Mouse (Mus musculus) liver, embryonic 15.5 days (tissue): ENCODE measurements around the gene Ucn2. TPM values are rescaled to one million over a fixed set of nuclear protein-coding genes. Genes with fewer than 3 reads are reported as not detected.

ENCODE experiments used
- ATAC-seq: fragments of 200-750 bp; cut with Nextera tagmentation; 2 replicates; pipeline ENCODE4 v1.8.0; 2017; ENCODE audit warnings: moderate number of reproducible peaks, mild to moderate bottlenecking, moderate library complexity; ENCODE audit not compliant: insufficient read depth
- H3K27ac ChIP-seq: fragments of 300-500 bp; sonication (generic); replicated peaks from 2 replicates; pipeline ENCODE4 v1.5.1; 2015; ENCODE audit warnings: mild to moderate bottlenecking, inconsistent platforms
- H3K27me3 ChIP-seq: fragments of 300-500 bp; sonication (generic); 2 replicates; pipeline ENCODE4 v1.6.1; 2015; ENCODE audit warnings: mild to moderate bottlenecking, inconsistent platforms
- H3K36me3 ChIP-seq: fragments of 300-500 bp; sonication (generic); replicated peaks from 2 replicates; pipeline ENCODE4 v1.6.1; 2015; ENCODE audit warnings: moderate library complexity, mild to moderate bottlenecking, inconsistent platforms
- H3K4me1 ChIP-seq: fragments of 300-500 bp; sonication (generic); replicated peaks from 2 replicates; pipeline ENCODE4 v1.6.1; 2015; ENCODE audit warnings: inconsistent platforms
- H3K4me2 ChIP-seq: fragments of 300-500 bp; sonication (generic); 2 replicates; pipeline ENCODE4 v1.6.1; 2015; ENCODE audit warnings: moderate library complexity, mild to moderate bottlenecking, inconsistent platforms
- H3K4me3 ChIP-seq: fragments of 300-500 bp; sonication (generic); replicated peaks from 2 replicates; pipeline ENCODE4 v1.5.1; 2015; ENCODE audit warnings: mild to moderate bottlenecking, inconsistent platforms
- H3K9ac ChIP-seq: fragments of 300-500 bp; sonication (generic); 2 replicates; pipeline ENCODE4 v1.6.1; 2015; ENCODE audit warnings: moderate library complexity, mild to moderate bottlenecking, inconsistent platforms
- H3K9me3 ChIP-seq: fragments of 300-500 bp; sonication (generic); replicated peaks from 2 replicates; pipeline ENCODE4 v1.6.1; 2016; ENCODE audit warnings: inconsistent platforms
- WGBS: fragments of 180-500 bp; shearing (Covaris S2); methylation state at CpG from one replicate; pipeline ENCODE4 v1.1.7; 2015; ENCODE audit warnings: mixed read lengths; ENCODE audit not compliant: insufficient replicate concordance; 5-methylcytosine and 5-hydroxymethylcytosine counted together
- polyA plus RNA-seq: library from polyadenylated mRNA; unstranded; fragments of >200 nt; fragmentation: Nextera tagmentation; extraction: Ambion mirVana; gene quantifications from 2 replicates; pipeline ENCODE4 v1.2.1, GENCODE M21; 2015

The Ucn2 gene
- polyA plus RNA-seq, 1 experiment from 2014 or later, result 0.07 TPM

- no peak for ATAC-seq
These were observed 21.5 kb upstream of the Ucn2 start for GRCm38 (mm10) chr9:108964338-108964737.

GRCm38 (mm10) chr9:108970623-108971022 lies 15.2 kb upstream of the Ucn2 start:
- Histone ChIP-seq H3K9me3 (no peaks in the 10 kb centered on the region), H3K9ac (no peak overlapping the region), H3K4me3 (no peak overlapping the region), H3K27me3 (no peaks in the 10 kb centered on the region), H3K4me1 (no peaks in the 10 kb centered on the region), H3K36me3 (no peaks in the 10 kb centered on the region), H3K27ac (no peak overlapping the region), H3K4me2 (no peak overlapping the region)
- ATAC-seq, result no peak
- WGBS, result 55% methylated on average over 8 of the region's 8 CpGs

More at GRCm38 (mm10) chr9:108964338-108964737, 21.5 kb upstream of the Ucn2 start:
- H3K4me3 ChIP-seq, result no peak overlapping the region
- H3K27me3 ChIP-seq, result no peaks in the 10 kb centered on the region
- no peak overlapping the region for H3K27ac ChIP-seq
- WGBS, result 29% methylated on average over 6 of the region's 6 CpGs
- H3K9ac ChIP-seq, result no peak overlapping the region
- H3K36me3 ChIP-seq, result no peaks in the 10 kb centered on the region
- no peaks in the 10 kb centered on the region for H3K9me3 ChIP-seq
- H3K4me2 ChIP-seq, result no peak overlapping the region
- H3K4me1 ChIP-seq, result no peaks in the 10 kb centered on the region

GRCm38 (mm10) chr9:108976483-108976882 lies 9.3 kb upstream of the Ucn2 start:
- Histone ChIP-seq H3K9ac (no peak overlapping the region), H3K4me2 (no peak overlapping the region), H3K4me3 (no peak overlapping the region), H3K36me3 (no peaks in the 10 kb centered on the region), H3K27ac (no peak overlapping the region), H3K4me1 (no peaks in the 10 kb centered on the region), H3K27me3 (peaks cover 3% of the 10 kb centered on the region; the same call in 1 of the 2 replicates), H3K9me3 (no peaks in the 10 kb centered on the region)
- ATAC-seq, result no peak
- 54% methylated on average over 9 of the region's 9 CpGs for WGBS

DNA sequence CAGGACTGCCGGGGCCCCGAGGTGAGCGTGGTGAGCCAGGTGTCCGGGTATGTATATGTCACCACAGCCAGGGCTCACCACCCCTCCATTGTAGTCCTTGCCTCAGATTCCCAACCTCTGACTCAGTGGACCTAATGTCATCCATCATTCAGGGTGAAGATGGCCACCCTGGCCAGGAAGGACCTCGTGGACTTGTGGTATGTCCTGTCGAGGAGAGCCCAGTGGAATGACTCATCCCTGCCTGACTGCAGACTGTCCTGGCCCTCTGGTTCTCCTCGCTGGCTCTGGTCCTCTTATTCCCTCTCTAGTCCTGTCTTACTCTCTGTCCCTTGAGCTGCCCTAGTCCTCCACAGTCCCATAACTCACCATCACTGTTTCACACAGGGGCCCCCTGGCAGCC lies 7.8 kb upstream of the Ucn2 start:
- Histone ChIP-seq H3K9ac (no peak overlapping the region), H3K27ac (no peak overlapping the region), H3K4me3 (no peak overlapping the region), H3K4me1 (peaks cover 5% of the 10 kb centered on the region), H3K4me2 (no peak overlapping the region), H3K9me3 (no peaks in the 10 kb centered on the region), H3K27me3 (peaks cover 4% of the 10 kb centered on the region; the same call in 1 of the 2 replicates), H3K36me3 (no peaks in the 10 kb centered on the region)
- no peak for ATAC-seq
- 59% methylated on average over 7 of the region's 7 CpGs for WGBS

DNA sequence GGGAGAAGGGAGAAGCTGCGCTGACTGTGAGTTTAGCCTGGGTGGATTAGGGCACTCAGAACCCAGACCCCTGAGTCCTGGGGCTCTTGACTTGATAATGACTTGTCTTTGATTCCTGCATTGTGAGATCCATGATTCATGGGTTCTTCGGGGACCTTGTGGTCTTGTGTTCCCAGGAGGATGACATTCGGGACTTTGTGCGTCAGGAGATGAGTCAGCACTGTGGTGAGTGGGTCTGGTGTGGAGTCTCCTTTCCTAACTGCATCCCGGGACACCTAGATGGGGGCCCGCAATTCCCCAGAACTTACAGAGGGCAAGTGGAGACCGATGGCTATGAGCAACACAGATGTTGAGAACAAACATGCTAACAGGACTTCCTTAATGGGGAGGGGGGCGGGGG lies 3.3 kb upstream of the Ucn2 start:
- Histone ChIP-seq H3K36me3 (no peaks in the 10 kb centered on the region), H3K4me2 (peak overlapping the region; percentile 50; the same call in 1 of the 2 replicates), H3K4me1 (peaks cover 15% of the 10 kb centered on the region), H3K9ac (no peak overlapping the region), H3K9me3 (no peaks in the 10 kb centered on the region), H3K4me3 (no peak overlapping the region), H3K27ac (no peak overlapping the region), H3K27me3 (peaks cover 4% of the 10 kb centered on the region)
- ATAC-seq, result no peak
- WGBS, result 59% methylated on average over 8 of the region's 8 CpGs

- Histone ChIP-seq H3K27me3 (peaks cover 4% of the 10 kb centered on the region), H3K36me3 (no peaks in the 10 kb centered on the region), H3K27ac (no peak overlapping the region), H3K9ac (no peak overlapping the region), H3K4me3 (peak overlapping the region; percentile 8; the same call in 1 of the 2 replicates), H3K4me2 (peak overlapping the region; percentile 50), H3K4me1 (peaks cover 22% of the 10 kb centered on the region), H3K9me3 (no peaks in the 10 kb centered on the region)
- WGBS, result 19% methylated on average over 9 of the region's 9 CpGs
- ATAC-seq, result peak; percentile 69
These were observed 2.6 kb upstream of the Ucn2 start for GRCm38 (mm10) chr9:108983209-108983608.

- H3K4me3 ChIP-seq, result no peak overlapping the region
- no peaks in the 10 kb centered on the region; the same call in 1 of the 2 replicates for H3K27me3 ChIP-seq
- H3K4me1 ChIP-seq, result peaks cover 59% of the 10 kb centered on the region
- H3K27ac ChIP-seq, result no peak overlapping the region
- peak overlapping the region; percentile 8; the same call in 1 of the 2 replicates for H3K4me2 ChIP-seq
- no peaks in the 10 kb centered on the region for H3K9me3 ChIP-seq
- H3K9ac ChIP-seq, result no peak overlapping the region
- 24% methylated on average over 15 of the region's 15 CpGs for WGBS
- ATAC-seq, result no peak
- H3K36me3 ChIP-seq, result no peaks in the 10 kb centered on the region
These were observed 2.0 kb downstream of the Ucn2 start for GRCm38 (mm10) chr9:108987704-108988350.

DNA sequence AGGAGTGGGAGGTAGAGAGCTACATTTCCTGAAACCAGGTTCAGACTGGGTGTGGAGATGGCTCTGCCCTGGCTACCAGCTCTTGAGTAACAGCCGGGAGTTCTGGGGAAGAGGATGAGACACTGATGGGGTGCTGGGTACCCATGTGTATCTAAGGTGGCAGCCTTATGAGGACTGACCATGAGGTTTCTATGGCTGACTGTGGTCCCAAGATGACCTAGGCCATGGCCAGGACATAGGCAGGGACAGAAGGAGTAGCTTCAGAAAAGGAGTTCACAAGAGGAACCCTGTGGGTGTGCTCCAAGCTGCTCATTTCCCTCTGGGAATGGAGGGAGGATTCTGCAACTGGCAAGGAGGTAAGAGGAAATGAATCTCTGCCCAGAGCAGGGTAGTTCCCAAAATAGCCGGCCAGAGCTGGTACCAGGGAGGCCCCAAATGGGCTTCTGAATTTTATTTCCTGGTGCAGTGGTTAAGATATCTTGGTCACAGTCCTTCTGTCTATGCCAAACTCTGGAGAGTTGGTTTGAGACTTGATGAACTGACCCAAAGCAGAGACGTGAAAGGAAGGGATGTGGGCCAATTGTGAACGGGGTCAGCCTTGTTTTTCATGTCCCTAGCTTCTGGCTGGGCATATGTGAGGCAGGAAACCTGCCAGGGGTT lies 4.1 kb downstream of the Ucn2 start:
- Histone ChIP-seq H3K4me3 (no peak overlapping the region), H3K4me1 (peaks cover 60% of the 10 kb centered on the region), H3K27me3 (no peaks in the 10 kb centered on the region), H3K27ac (peak overlapping the region; percentile 83; the same call in 1 of the 2 replicates), H3K36me3 (no peaks in the 10 kb centered on the region), H3K9me3 (no peaks in the 10 kb centered on the region), H3K9ac (no peak overlapping the region), H3K4me2 (no peak overlapping the region)
- WGBS, result 62% methylated on average over 4 of the region's 4 CpGs
- ATAC-seq, result no peak

- Histone ChIP-seq H3K9ac (no peak overlapping the region), H3K27me3 (no peaks in the 10 kb centered on the region), H3K27ac (peak overlapping the region; percentile 83), H3K4me1 (peaks cover 65% of the 10 kb centered on the region), H3K36me3 (no peaks in the 10 kb centered on the region), H3K4me3 (no peak overlapping the region), H3K4me2 (no peak overlapping the region), H3K9me3 (no peaks in the 10 kb centered on the region)
- whole genome bisulfite sequencing, result 67% methylated on average over 7 of the region's 7 CpGs
- ATAC-seq, result no peak
These were observed 4.6 kb downstream of the Ucn2 start for GRCm38 (mm10) chr9:108990462-108990820.

GRCm38 (mm10) chr9:108991428-108992084 lies 5.7 kb downstream of the Ucn2 start, which contains the start of gene Pfkfb4:
Pfkfb4 (plus strand) TSS chr9:108991778.
- WGBS, result 2% methylated on average over 31 of the region's 31 CpGs
- Histone ChIP-seq H3K27me3 (no peaks in the 10 kb centered on the region), H3K9ac (peak within 1 kb of the TSS; percentile 58), H3K27ac (peak within 1 kb of the TSS; percentile 83), H3K9me3 (no peaks in the 10 kb centered on the region), H3K4me1 (peaks cover 76% of the 10 kb centered on the region), H3K36me3 (no peaks in the 10 kb centered on the region), H3K4me3 (peak within 1 kb of the TSS; percentile 60), H3K4me2 (peak within 1 kb of the TSS; percentile 88)
- ATAC-seq, result peak; percentile 94

DNA sequence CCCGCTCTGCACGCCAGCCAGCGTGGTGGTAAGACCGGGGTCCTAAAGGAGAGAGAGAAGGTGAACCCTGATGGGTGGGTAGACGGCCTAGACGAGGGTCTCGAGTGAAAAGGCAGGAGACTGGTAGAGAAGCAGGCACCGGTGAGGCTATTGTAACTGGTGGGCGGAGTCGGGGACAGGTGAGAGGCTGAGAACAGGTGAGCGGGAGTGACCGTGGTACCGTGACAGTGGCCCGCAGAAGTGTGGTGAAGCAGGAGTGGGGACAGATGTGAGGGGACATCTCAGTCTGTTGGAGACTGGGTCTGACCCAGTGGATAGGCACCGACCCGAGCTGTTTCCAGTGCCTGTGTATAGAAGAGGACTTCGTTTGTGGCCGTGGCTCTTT lies 6.3 kb downstream of the Ucn2 start:
- H3K4me1 ChIP-seq, result peaks cover 79% of the 10 kb centered on the region
- no peaks in the 10 kb centered on the region for H3K36me3 ChIP-seq
- peak overlapping the region; percentile 88 for H3K4me2 ChIP-seq
- 23% methylated on average over 18 of the region's 18 CpGs for WGBS
- no peaks in the 10 kb centered on the region for H3K27me3 ChIP-seq
- H3K9ac ChIP-seq, result peak overlapping the region; percentile 31; the same call in 1 of the 2 replicates
- 0 out of 2 replicates have a peak overlapping the region, but pooled peaks have one; percentile 16 for H3K27ac ChIP-seq
- no peaks in the 10 kb centered on the region for H3K9me3 ChIP-seq
- peak overlapping the region; percentile 60 for H3K4me3 ChIP-seq
- no peak for ATAC-seq
